Mouse (Mus musculus): ENCODE data around the gene Trpt1. TPM values are rescaled to one million over a fixed set of nuclear protein-coding genes. Genes with fewer than 3 reads are reported as not detected.

Gene Trpt1
- polyA plus RNA-seq, 1 experiment from 2014 or later, result 11.0 TPM

GRCm38 (mm10) chr19:6951381-6951968 is 44.5 kb upstream of the Trpt1 start:
- peak overlapping the region; percentile 64 for H3K4me3 ChIP-seq (ENCODE audit: low read depth, low read length)
- peak; percentile 96 for TF ChIP-seq EP300 (IDR thresholded peaks at IDR 0.05)
- no peak; the same call in 1 of the 2 replicates for TF ChIP-seq CTCF (IDR thresholded peaks at IDR 0.05)
- peak overlapping the region; percentile 91 for H3K4me2 ChIP-seq (replicated peaks; ENCODE audit: low read depth, low read length)
- 0 out of 2 replicates have a peak, but pooled peaks cover 9% of the 10 kb centered on the region for H3K36me3 ChIP-seq (ENCODE audit: insufficient read depth, low read length)
- under 1% methylated on average over 35 of the region's 35 CpGs for WGBS
- DNase-seq (ENCODE audit: low spot score), result peak; percentile 99
- H3K4me1 ChIP-seq (ENCODE audit: insufficient read depth, low read depth, low read length), result peaks cover 16% of the 10 kb centered on the region; the same call in 1 of the 2 replicates
- H3K9ac ChIP-seq (replicated peaks; ENCODE audit: low read depth), result peak overlapping the region; percentile 72
- peak; percentile 78 for ATAC-seq
- H3K27me3 ChIP-seq (replicated peaks; ENCODE audit: insufficient read depth, low read length), result no peaks in the 10 kb centered on the region
- peak overlapping the region; percentile 99 for H3K27ac ChIP-seq (ENCODE audit: low read length)
- no peaks in the 10 kb centered on the region for H3K9me3 ChIP-seq (ENCODE audit: low read length)

DNA sequence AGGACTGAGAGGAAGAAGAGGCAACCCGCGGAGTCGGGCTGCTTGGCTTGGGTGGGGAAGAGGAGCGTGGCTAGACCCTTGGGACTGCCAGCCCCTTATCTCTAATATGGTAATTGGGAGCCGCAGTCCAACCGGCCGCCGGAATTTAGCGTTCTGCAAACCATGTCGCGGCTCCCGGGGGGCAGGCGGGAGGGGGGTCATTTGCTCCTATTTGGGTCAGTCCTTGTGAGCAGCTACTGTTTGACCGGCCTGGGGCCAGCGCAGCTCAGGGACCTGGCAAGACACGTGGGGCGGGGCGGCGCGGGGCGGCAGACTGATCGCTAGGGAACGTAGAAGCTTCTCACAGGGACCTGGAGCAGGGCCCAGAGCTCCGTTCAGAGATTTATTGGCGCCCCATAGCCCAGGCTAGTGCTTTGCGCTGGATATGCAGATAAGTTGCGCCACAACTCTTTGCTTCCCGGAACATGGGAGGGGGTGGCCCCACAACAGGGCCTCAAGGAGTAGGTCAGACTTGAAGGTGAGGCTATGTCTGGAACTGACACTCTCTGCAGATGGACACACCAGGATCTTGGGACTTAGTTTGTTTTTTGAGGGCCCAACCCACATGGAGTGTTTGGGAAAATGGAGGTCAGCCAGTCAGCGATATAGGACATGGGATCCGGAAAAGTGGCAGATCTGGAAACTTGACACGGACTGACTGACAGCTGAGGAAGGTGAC is 43.8 kb upstream of the Trpt1 start:
- peak overlapping the region; percentile 72 for H3K9ac ChIP-seq (replicated peaks; ENCODE audit: low read depth)
- H3K27ac ChIP-seq (ENCODE audit: low read length), result peak overlapping the region; percentile 99
- H3K4me1 ChIP-seq (ENCODE audit: insufficient read depth, low read depth, low read length), result peaks cover 16% of the 10 kb centered on the region; the same call in 1 of the 2 replicates
- H3K27me3 ChIP-seq (replicated peaks; ENCODE audit: insufficient read depth, low read length), result no peaks in the 10 kb centered on the region
- DNase-seq (ENCODE audit: low spot score) (peak; percentile 93), ATAC-seq (peak; percentile 71)
- peak overlapping the region; percentile 64 for H3K4me3 ChIP-seq (ENCODE audit: low read depth, low read length)
- H3K36me3 ChIP-seq (ENCODE audit: insufficient read depth, low read length), result 0 out of 2 replicates have a peak, but pooled peaks cover 16% of the 10 kb centered on the region
- peak overlapping the region; percentile 91 for H3K4me2 ChIP-seq (replicated peaks; ENCODE audit: low read depth, low read length)
- under 1% methylated on average over 31 of the region's 31 CpGs for WGBS
- no peaks in the 10 kb centered on the region for H3K9me3 ChIP-seq (ENCODE audit: low read length)
- no peak for TF ChIP-seq CTCF (IDR thresholded peaks at IDR 0.05)
- TF ChIP-seq EP300 (IDR thresholded peaks at IDR 0.05), result no peak; the same call in 1 of the 2 replicates

GRCm38 (mm10) chr19:6952712-6953037 is 43.3 kb upstream of the Trpt1 start:
- H3K4me1 ChIP-seq (ENCODE audit: insufficient read depth, low read depth, low read length), result peaks cover 16% of the 10 kb centered on the region; the same call in 1 of the 2 replicates
- peak overlapping the region; percentile 91 for H3K4me2 ChIP-seq (replicated peaks; ENCODE audit: low read depth, low read length)
- H3K4me3 ChIP-seq (ENCODE audit: low read depth, low read length), result peak overlapping the region; percentile 8; the same call in 1 of the 2 replicates
- peak; percentile 91 for DNase-seq (ENCODE audit: low spot score)
- H3K27me3 ChIP-seq (replicated peaks; ENCODE audit: insufficient read depth, low read length), result no peaks in the 10 kb centered on the region
- H3K27ac ChIP-seq (ENCODE audit: low read length), result peak overlapping the region; percentile 99
- H3K9me3 ChIP-seq (ENCODE audit: low read length), result no peaks in the 10 kb centered on the region
- H3K9ac ChIP-seq (replicated peaks; ENCODE audit: low read depth), result peak overlapping the region; percentile 43
- peak; percentile 60 for ATAC-seq
- TF ChIP-seq CTCF (IDR thresholded peaks at IDR 0.05) (no peak), EP300 (IDR thresholded peaks at IDR 0.05) (peak; percentile 59)
- 6% methylated on average over 3 of the region's 3 CpGs for WGBS
- peaks cover 20% of the 10 kb centered on the region; the same call in 1 of the 2 replicates for H3K36me3 ChIP-seq (ENCODE audit: insufficient read depth, low read length)

DNA sequence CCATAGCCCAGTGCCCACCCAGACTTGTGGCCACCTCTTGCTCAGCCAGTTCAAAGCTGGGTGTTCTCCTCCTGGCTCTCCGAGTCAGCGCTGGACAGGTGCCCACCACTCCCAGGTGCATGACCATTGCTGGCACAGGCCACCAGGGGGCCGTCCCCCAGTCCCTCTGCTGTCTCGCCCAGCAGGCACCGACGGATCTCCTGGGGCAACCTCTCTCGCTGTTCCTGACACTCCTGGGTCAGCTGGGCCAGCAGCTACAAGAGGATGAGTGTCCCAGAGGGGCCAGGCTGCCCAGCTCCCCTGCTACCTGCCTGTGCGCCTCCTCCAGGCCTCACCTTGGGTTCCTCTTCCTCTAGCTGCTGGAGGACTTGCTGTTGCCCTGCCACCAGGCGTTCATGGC is 41.9 kb upstream of the Trpt1 start:
- Histone ChIP-seq H3K9ac (replicated peaks; ENCODE audit: low read depth) (no peak overlapping the region), H3K27ac (ENCODE audit: low read length) (peak overlapping the region; percentile 99), H3K9me3 (ENCODE audit: low read length) (no peaks in the 10 kb centered on the region), H3K4me2 (replicated peaks; ENCODE audit: low read depth, low read length) (no peak overlapping the region), H3K27me3 (replicated peaks; ENCODE audit: insufficient read depth, low read length) (no peaks in the 10 kb centered on the region), H3K36me3 (ENCODE audit: insufficient read depth, low read length) (peaks cover 32% of the 10 kb centered on the region), H3K4me3 (ENCODE audit: low read depth, low read length) (no peak overlapping the region), H3K4me1 (ENCODE audit: insufficient read depth, low read depth, low read length) (peaks cover 16% of the 10 kb centered on the region; the same call in 1 of the 2 replicates)
- DNase-seq (ENCODE audit: low spot score) (peak; percentile 77), ATAC-seq (no peak)
- WGBS, result 40% methylated on average over 9 of the region's 9 CpGs
- TF ChIP-seq EP300 (IDR thresholded peaks at IDR 0.05) (no peak), CTCF (IDR thresholded peaks at IDR 0.05) (peak; percentile 74)

DNA sequence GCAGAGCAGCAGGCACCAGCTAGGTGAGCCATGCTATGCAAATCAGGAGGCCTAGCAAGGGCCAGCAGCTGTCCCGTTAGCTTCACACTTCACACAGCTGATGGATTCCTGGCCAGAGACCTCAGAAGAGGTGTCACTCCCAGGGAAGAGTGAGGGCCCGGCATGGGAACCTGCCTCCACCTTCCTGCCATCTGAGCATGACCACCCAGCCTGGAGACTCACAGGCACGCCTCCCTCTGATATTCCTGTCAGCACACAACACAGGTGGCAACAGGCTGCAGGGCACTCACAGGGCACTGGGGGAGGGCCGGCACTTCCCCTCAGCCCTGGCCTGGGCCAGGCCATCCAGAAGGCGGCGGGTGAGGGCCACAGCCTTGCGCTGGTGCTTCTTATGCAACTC is 40.5 kb upstream of the Trpt1 start:
- Histone ChIP-seq H3K4me1 (ENCODE audit: insufficient read depth, low read depth, low read length) (peaks cover 16% of the 10 kb centered on the region; the same call in 1 of the 2 replicates), H3K4me2 (replicated peaks; ENCODE audit: low read depth, low read length) (no peak overlapping the region), H3K9ac (replicated peaks; ENCODE audit: low read depth) (no peak overlapping the region), H3K27me3 (replicated peaks; ENCODE audit: insufficient read depth, low read length) (no peaks in the 10 kb centered on the region), H3K27ac (ENCODE audit: low read length) (no peak overlapping the region), H3K36me3 (ENCODE audit: insufficient read depth, low read length) (peaks cover 41% of the 10 kb centered on the region), H3K4me3 (ENCODE audit: low read depth, low read length) (no peak overlapping the region), H3K9me3 (ENCODE audit: low read length) (no peaks in the 10 kb centered on the region)
- TF ChIP-seq CTCF (IDR thresholded peaks at IDR 0.05) (no peak), EP300 (IDR thresholded peaks at IDR 0.05) (no peak)
- DNase-seq (ENCODE audit: low spot score) (no peak), ATAC-seq (no peak)
- WGBS, result 78% methylated on average over 7 of the region's 7 CpGs

GRCm38 (mm10) chr19:6956461-6956860 is 39.5 kb upstream of the Trpt1 start:
- peaks cover 16% of the 10 kb centered on the region; the same call in 1 of the 2 replicates for H3K4me1 ChIP-seq (ENCODE audit: insufficient read depth, low read depth, low read length)
- H3K4me3 ChIP-seq (ENCODE audit: low read depth, low read length), result no peak overlapping the region
- no peaks in the 10 kb centered on the region for H3K27me3 ChIP-seq (replicated peaks; ENCODE audit: insufficient read depth, low read length)
- H3K36me3 ChIP-seq (ENCODE audit: insufficient read depth, low read length), result peaks cover 41% of the 10 kb centered on the region
- no peaks in the 10 kb centered on the region for H3K9me3 ChIP-seq (ENCODE audit: low read length)
- no peak overlapping the region for H3K27ac ChIP-seq (ENCODE audit: low read length)
- no peak overlapping the region for H3K9ac ChIP-seq (replicated peaks; ENCODE audit: low read depth)
- TF ChIP-seq EP300 (IDR thresholded peaks at IDR 0.05) (no peak), CTCF (IDR thresholded peaks at IDR 0.05) (no peak)
- DNase-seq (ENCODE audit: low spot score), result no peak
- 87% methylated on average over 10 of the region's 10 CpGs for WGBS
- no peak for ATAC-seq
- no peak overlapping the region for H3K4me2 ChIP-seq (replicated peaks; ENCODE audit: low read depth, low read length)

Measured in lung, postnatal 0 days (tissue).